Mouse (Mus musculus) MEL (cell line): ENCODE data around the gene Plet1. TPM values are rescaled to one million over a fixed set of nuclear protein-coding genes. Genes with fewer than 3 reads are reported as not detected.

Experiments used
- DNase-seq: peaks from one replicate; pipeline ENCODE4 v3.0.0; 2011; ENCODE audit warnings: low read depth, low spot score
- H3K27ac ChIP-seq: 2 replicates; pipeline ENCODE4 v1.5.1; 2012; ENCODE audit warnings: low read depth, mild to moderate bottlenecking, control low read depth, low read length, moderate library complexity; ENCODE audit not compliant: control insufficient read depth
- H3K27me3 ChIP-seq, 2 experiments: fragments of 150-350 bp in 1 of 2; sonication (generic) in 1 of 2; 2 replicates each; pipeline ENCODE4 v1.6.1; 2012; ENCODE audit warnings: low read length in 2 of 2, mild to moderate bottlenecking in 2 of 2, improper control_type of control experiment in 1 of 2, moderate library complexity in 1 of 2; ENCODE audit not compliant: insufficient read depth in 2 of 2, control insufficient read depth in 1 of 2
- H3K36me3 ChIP-seq, 2 experiments: 2 replicates each; pipeline ENCODE4 v1.6.1; 2012 to 2014; ENCODE audit warnings: low read length in 2 of 2, improper control_type of control experiment in 1 of 2, inconsistent platforms in 1 of 2, mild to moderate bottlenecking in 1 of 2; ENCODE audit not compliant: insufficient read depth in 2 of 2, control insufficient read depth in 1 of 2
- H3K4me1 ChIP-seq, 2 experiments: fragments of 150-350 bp in 1 of 2; sonication (generic) in 1 of 2; 2 replicates each; pipeline ENCODE4 v1.6.1; 2012; ENCODE audit warnings: low read length in 2 of 2, improper control_type of control experiment in 1 of 2, mild to moderate bottlenecking in 1 of 2; ENCODE audit not compliant: insufficient read depth in 2 of 2, control insufficient read depth in 1 of 2
- H3K4me3 ChIP-seq, 2 experiments: fragments of 150-350 bp in 1 of 2; sonication (generic) in 1 of 2; 2 replicates each; pipeline ENCODE4 v1.5.1; 2012; ENCODE audit warnings: low read depth in 2 of 2, low read length in 2 of 2, mild to moderate bottlenecking in 2 of 2, moderate library complexity in 2 of 2, control low read depth in 1 of 2, improper control_type of control experiment in 1 of 2; ENCODE audit not compliant: control insufficient read depth in 1 of 2, insufficient read depth in 1 of 2
- H3K79me2 ChIP-seq: 2 replicates; pipeline ENCODE4 v1.6.1; 2012; ENCODE audit warnings: mild to moderate bottlenecking, low read length, moderate library complexity; ENCODE audit not compliant: control insufficient read depth, poor library complexity, insufficient read depth
- H3K9ac ChIP-seq: 2 replicates; pipeline ENCODE4 v1.6.1; 2012; ENCODE audit warnings: low read depth, mild to moderate bottlenecking, control low read depth, low read length, moderate library complexity; ENCODE audit not compliant: control insufficient read depth, poor library complexity, severe bottlenecking
- H3K9me3 ChIP-seq: fragments of 150-350 bp; sonication (generic); replicated peaks from 2 replicates; pipeline ENCODE4 v1.6.1; 2012; ENCODE audit warnings: mild to moderate bottlenecking, low read length, improper control_type of control experiment, moderate library complexity; ENCODE audit not compliant: insufficient read depth
- CHD1 ChIP-seq: IDR thresholded peaks from 2 replicates; pipeline ENCODE4 v1.6.1; 2012; ENCODE audit warnings: low read depth, mild to moderate bottlenecking, inconsistent platforms, low read length, improper control_type of control experiment
- CHD2 ChIP-seq: IDR thresholded peaks from 2 replicates; pipeline ENCODE4 v1.6.1; 2011; ENCODE audit warnings: low read length, improper control_type of control experiment
- CTCF ChIP-seq, 3 experiments: IDR thresholded peaks in 2 of 3; conservative IDR thresholded peaks in 1 of 3; 2 replicates each; pipeline ENCODE4 v1.5.1; 2011 to 2012; ENCODE audit warnings: low read length in 3 of 3, low read depth in 2 of 3, mild to moderate bottlenecking in 2 of 3, improper control_type of control experiment in 1 of 3, inconsistent platforms in 1 of 3, mixed read lengths in 1 of 3, moderate library complexity in 1 of 3; ENCODE audit not compliant: control insufficient read depth in 1 of 3, insufficient read depth in 1 of 3, poor library complexity in 1 of 3, severe bottlenecking in 1 of 3
- E2F4 ChIP-seq: IDR thresholded peaks from 2 replicates; pipeline ENCODE4 v1.6.1; 2011; ENCODE audit warnings: low read depth, low read length, improper control_type of control experiment, borderline replicate concordance
- EP300 ChIP-seq, 2 experiments: IDR thresholded peaks; 2 replicates each; pipeline ENCODE4 v1.6.1; 2011; ENCODE audit warnings: improper control_type of control experiment in 2 of 2, low read length in 2 of 2, low read depth in 1 of 2, mild to moderate bottlenecking in 1 of 2
- ETS1 ChIP-seq: IDR thresholded peaks from 2 replicates; pipeline ENCODE4 v1.6.1; 2012; ENCODE audit warnings: low read depth, mild to moderate bottlenecking, inconsistent platforms, low read length, improper control_type of control experiment, moderate library complexity
- GABPA ChIP-seq: IDR thresholded peaks from 2 replicates; pipeline ENCODE4 v1.6.1; 2012; ENCODE audit warnings: low read depth, mild to moderate bottlenecking, inconsistent platforms, low read length, improper control_type of control experiment, moderate library complexity
- GATA1 ChIP-seq: IDR thresholded peaks from 2 replicates; pipeline ENCODE4 v1.6.1; 2011; ENCODE audit warnings: low read depth, low read length, improper control_type of control experiment
- HCFC1 ChIP-seq: IDR thresholded peaks from 2 replicates; pipeline ENCODE4 v1.6.1; 2012; ENCODE audit warnings: low read depth, mild to moderate bottlenecking, inconsistent platforms, low read length, improper control_type of control experiment, moderate library complexity
- JUND ChIP-seq: IDR thresholded peaks from 2 replicates; pipeline ENCODE4 v1.6.1; 2011; ENCODE audit warnings: low read depth, mild to moderate bottlenecking, improper control_type of control experiment, low read length
- KAT2A ChIP-seq: conservative IDR thresholded peaks from 2 replicates; pipeline ENCODE4 v1.6.1; 2012; ENCODE audit warnings: low read depth, low read length, improper control_type of control experiment, inconsistent platforms
- MAFK ChIP-seq: IDR thresholded peaks from 2 replicates; pipeline ENCODE4 v1.6.1; 2011; ENCODE audit warnings: low read depth, mild to moderate bottlenecking, low read length, improper control_type of control experiment, borderline replicate concordance
- MAX ChIP-seq: IDR thresholded peaks from 2 replicates; pipeline ENCODE4 v1.6.1; 2011; ENCODE audit warnings: low read length, improper control_type of control experiment
- MAZ ChIP-seq: IDR thresholded peaks from 2 replicates; pipeline ENCODE4 v1.6.1; 2012; ENCODE audit warnings: low read depth, mild to moderate bottlenecking, inconsistent platforms, low read length, improper control_type of control experiment
- MEF2A ChIP-seq: IDR thresholded peaks from 2 replicates; pipeline ENCODE4 v1.6.1; 2014; ENCODE audit warnings: low read depth, mild to moderate bottlenecking, inconsistent platforms, low read length, improper control_type of control experiment; ENCODE audit not compliant: poor library complexity, insufficient replicate concordance, severe bottlenecking; ENCODE audit errors: extremely low read depth
- MXI1 ChIP-seq: IDR thresholded peaks from 2 replicates; pipeline ENCODE4 v1.6.1; 2011; ENCODE audit warnings: mild to moderate bottlenecking, low read depth, low read length, improper control_type of control experiment
- MYC ChIP-seq: IDR thresholded peaks from 2 replicates; pipeline ENCODE4 v1.6.1; 2011; ENCODE audit warnings: low read depth, mild to moderate bottlenecking, low read length, improper control_type of control experiment, moderate library complexity
- POLR2A ChIP-seq, 2 experiments: IDR thresholded peaks; 2 replicates each; pipeline ENCODE4 v1.6.1; 2011 to 2012; ENCODE audit warnings: low read length in 2 of 2, mild to moderate bottlenecking in 2 of 2, control low read depth in 1 of 2, improper control_type of control experiment in 1 of 2, low read depth in 1 of 2, moderate library complexity in 1 of 2; ENCODE audit not compliant: control insufficient read depth in 1 of 2, insufficient read depth in 1 of 2, poor library complexity in 1 of 2
- POLR2AphosphoS2 ChIP-seq: IDR thresholded peaks from 2 replicates; pipeline ENCODE4 v1.6.1; 2011; ENCODE audit warnings: low read length, improper control_type of control experiment
- POLR2AphosphoS5 ChIP-seq: IDR thresholded peaks from 2 replicates; pipeline ENCODE4 v1.6.1; 2012; ENCODE audit warnings: low read depth, borderline replicate concordance, mild to moderate bottlenecking, inconsistent platforms, low read length, moderate library complexity, mixed read lengths
- RCOR1 ChIP-seq: IDR thresholded peaks from 2 replicates; pipeline ENCODE4 v1.6.1; 2012; ENCODE audit warnings: low read depth, mild to moderate bottlenecking, inconsistent platforms, low read length, improper control_type of control experiment
- SIN3A ChIP-seq: IDR thresholded peaks from 2 replicates; pipeline ENCODE4 v1.6.1; 2012; ENCODE audit warnings: low read length, improper control_type of control experiment, inconsistent platforms
- TAL1 ChIP-seq: IDR thresholded peaks from 2 replicates; pipeline ENCODE4 v1.6.1; 2012; ENCODE audit warnings: mild to moderate bottlenecking, inconsistent platforms, low read length, moderate library complexity, mixed read lengths
- TBP ChIP-seq: IDR thresholded peaks from 2 replicates; pipeline ENCODE4 v1.8.0; 2011; ENCODE audit warnings: low read depth, low read length, improper control_type of control experiment
- TCF12 ChIP-seq: IDR thresholded peaks from 2 replicates; pipeline ENCODE4 v1.6.1; 2014; ENCODE audit warnings: low read depth, mild to moderate bottlenecking, inconsistent platforms, low read length, improper control_type of control experiment, moderate library complexity
- USF2 ChIP-seq, 2 experiments: IDR thresholded peaks; 2 replicates each; pipeline ENCODE4 v1.6.1; 2011 to 2012; ENCODE audit warnings: improper control_type of control experiment in 2 of 2, low read length in 2 of 2, borderline replicate concordance in 1 of 2, inconsistent platforms in 1 of 2, low read depth in 1 of 2, mild to moderate bottlenecking in 1 of 2; ENCODE audit not compliant: insufficient read depth in 1 of 2
- ZKSCAN1 ChIP-seq: IDR thresholded peaks from 2 replicates; pipeline ENCODE4 v1.6.1; 2012; ENCODE audit warnings: low read depth, mild to moderate bottlenecking, inconsistent platforms, low read length, improper control_type of control experiment, moderate library complexity
- ZNF384 ChIP-seq: IDR thresholded peaks from 2 replicates; pipeline ENCODE4 v1.6.1; 2012; ENCODE audit warnings: low read depth, mild to moderate bottlenecking, inconsistent platforms, low read length, improper control_type of control experiment
- polyA plus RNA-seq, 2 experiments: library from polyadenylated mRNA; stranded (reverse) in 1 of 2; unstranded in 1 of 2; fragments of >175 nt in 1 of 2; fragments of >200 nt in 1 of 2; gene quantifications; 2 replicates each; pipeline versions ENCODE4 v1.2.1 to v1.2.4; 2012; ENCODE audit warnings: low replicate concordance in 2 of 2, low read depth in 1 of 2; ENCODE audit not compliant: insufficient read length in 2 of 2, insufficient read depth in 1 of 2, missing spikeins in 1 of 2
- total RNA-seq: library from RNA; depleted of rRNA; stranded (reverse); fragments of 300-350 nt; gene quantifications from 2 replicates; pipeline ENCODE4 v1.2.3, GENCODE M21; 2012

Plet1 gene
- total and polyA plus RNA-seq, 3 experiments, result 0.12 to 0.81 TPM; not detected in 1

DNA sequence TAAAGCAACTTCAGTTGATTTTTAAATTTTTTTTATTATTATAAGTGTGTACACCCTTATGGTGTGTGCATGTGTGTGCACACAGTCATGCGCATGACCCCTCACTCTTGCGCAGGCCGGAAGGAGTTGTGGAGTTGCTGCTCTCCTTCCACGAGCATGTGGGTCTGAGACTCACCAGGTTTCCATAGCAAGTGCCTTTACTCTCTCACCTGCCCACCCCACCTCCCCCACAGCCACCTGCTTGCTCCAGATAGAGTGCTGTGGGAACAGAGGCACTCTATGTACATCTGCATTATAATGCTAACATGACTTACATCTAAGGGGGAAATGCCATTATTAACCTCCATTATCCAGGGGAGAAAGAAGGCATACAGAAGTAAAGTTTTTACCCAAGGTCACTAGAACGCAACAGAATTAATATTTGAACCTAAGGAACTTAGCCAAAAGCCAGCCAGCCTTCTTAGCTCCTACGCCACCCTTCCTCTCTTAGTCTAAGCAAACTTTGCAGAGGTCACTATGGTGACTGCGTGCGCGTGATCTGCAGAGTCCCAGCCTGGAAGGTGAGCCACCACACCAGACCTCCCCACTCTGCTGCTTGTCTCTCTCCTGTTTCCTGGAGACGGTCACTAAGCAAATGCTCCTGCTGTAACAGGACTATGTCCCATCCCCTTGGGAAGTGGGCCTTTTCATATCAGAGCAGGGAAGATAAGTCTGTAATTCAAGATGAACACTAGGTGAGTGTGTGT, 1.3 kb downstream of the Plet1 start:
- no peak for DNase-seq
- no peaks in the 10 kb centered on the region for H3K27me3 ChIP-seq
- H3K36me3 ChIP-seq, result peaks cover 0 to 8% of the 10 kb centered on the region in 2 experiments; a peak in 2 of 4 replicates
- TF ChIP-seq MAX (no peak), JUND (no peak), ZNF384 (no peak), USF2 (IDR thresholded peaks at IDR 0.05; ENCODE audit: borderline replicate concordance in 1 of 2, insufficient read depth in 1 of 2, low read depth in 1 of 2, low read length in 2 of 2) (no peak), GATA1 (no peak), MAZ (no peak), TCF12 (no peak), POLR2AphosphoS5 (no peak), CTCF (IDR thresholded peaks at IDR 0.05 in 2 of 3, conservative IDR thresholded peaks at IDR 0.05 in 1 of 3; ENCODE audit: control insufficient read depth in 1 of 3, insufficient read depth in 1 of 3, low read depth in 2 of 3, low read length in 3 of 3, poor library complexity in 1 of 3, severe bottlenecking in 1 of 3) (no peak), MXI1 (no peak), MEF2A (no peak), SIN3A (no peak), MYC (no peak), GABPA (no peak), CHD2 (no peak), CHD1 (no peak), E2F4 (no peak), MAFK (no peak)
- H3K4me3 ChIP-seq, result peak overlapping the region; percentile 28 to 56
- H3K4me1 ChIP-seq, result peaks cover 2 to 28% of the 10 kb centered on the region in 2 experiments; a peak in 3 of 4 replicates
- H3K9ac ChIP-seq, result peak overlapping the region; percentile 66
- no peaks in the 10 kb centered on the region for H3K79me2 ChIP-seq
- H3K9me3 ChIP-seq, result no peaks in the 10 kb centered on the region
- peak overlapping the region; percentile 90 for H3K27ac ChIP-seq

GRCm38 (mm10) chr9:50496151-50496505, 1.8 kb downstream of the Plet1 start:
- H3K79me2 ChIP-seq, result no peaks in the 10 kb centered on the region
- DNase-seq, result peak; percentile 89
- TF ChIP-seq MAFK (no peak), TAL1 (peak; percentile 29; the same call in 1 of the 2 replicates), GATA1 (peak; percentile 88), TBP (peak; percentile 64; the same call in 1 of the 2 replicates), JUND (no peak), KAT2A (no peak), POLR2A (IDR thresholded peaks at IDR 0.05; ENCODE audit: control insufficient read depth in 1 of 2, insufficient read depth in 1 of 2, low read depth in 1 of 2, low read length in 2 of 2, poor library complexity in 1 of 2) (no peak), EP300 (IDR thresholded peaks at IDR 0.05; ENCODE audit: low read depth in 1 of 2, low read length in 2 of 2) (peak; percentile 77 to 82), HCFC1 (no peak), SIN3A (peak; percentile 29; the same call in 1 of the 2 replicates), TCF12 (peak; percentile 47; the same call in 1 of the 2 replicates), POLR2AphosphoS2 (no peak), ETS1 (peak; percentile 83), CHD2 (peak; percentile 73), MAZ (peak; percentile 51; the same call in 1 of the 2 replicates), ZKSCAN1 (no peak), RCOR1 (peak; percentile 59; the same call in 1 of the 2 replicates)
- H3K4me3 ChIP-seq, result peak overlapping the region; percentile 50 to 56
- no peaks in the 10 kb centered on the region for H3K9me3 ChIP-seq
- peak overlapping the region; percentile 90 for H3K27ac ChIP-seq
- H3K4me1 ChIP-seq, result peaks cover 2 to 25% of the 10 kb centered on the region in 2 experiments; a peak in 3 of 4 replicates
- H3K36me3 ChIP-seq, result peaks cover 0 to 8% of the 10 kb centered on the region in 2 experiments; a peak in 2 of 4 replicates
- H3K27me3 ChIP-seq, result no peaks in the 10 kb centered on the region
- H3K9ac ChIP-seq, result peak overlapping the region; percentile 66
